Mouse (Mus musculus) forebrain, embryonic 11.5 days (tissue): ENCODE data around the gene Arl8a. TPM values are rescaled to one million over a fixed set of nuclear protein-coding genes. Genes with fewer than 3 reads are reported as not detected.

Source experiments
- ATAC-seq: fragments of 200-750 bp; cut with Nextera tagmentation; replicated peaks from 2 replicates; pipeline ENCODE4 v1.8.0; 2017; ENCODE audit warnings: moderate TSS enrichment; ENCODE audit not compliant: low FRiP score
- DNase-seq: peaks from one replicate; pipeline ENCODE4 v3.0.0-alpha.2; 2017; ENCODE audit warnings: low spot score
- H3K27ac ChIP-seq: fragments of 300-500 bp; sonication (generic); 2 replicates; pipeline ENCODE4 v1.5.1; 2014; ENCODE audit warnings: low read depth, low read length
- H3K27me3 ChIP-seq: fragments of 300-500 bp; sonication (generic); 2 replicates; pipeline ENCODE4 v1.6.1; 2014; ENCODE audit warnings: mild to moderate bottlenecking, low read length, mixed read lengths; ENCODE audit not compliant: control insufficient read depth, insufficient read depth
- H3K36me3 ChIP-seq: fragments of 300-500 bp; sonication (generic); 2 replicates; pipeline ENCODE4 v1.6.1; 2014; ENCODE audit warnings: mild to moderate bottlenecking, low read length, moderate library complexity, mixed read lengths; ENCODE audit not compliant: control insufficient read depth, insufficient read depth
- H3K4me1 ChIP-seq: fragments of 300-500 bp; sonication (generic); replicated peaks from 2 replicates; pipeline ENCODE4 v1.6.1; 2014; ENCODE audit warnings: low read length, mixed read lengths; ENCODE audit not compliant: control insufficient read depth, insufficient read depth
- H3K4me2 ChIP-seq: fragments of 300-500 bp; sonication (generic); 2 replicates; pipeline ENCODE4 v1.6.1; 2014; ENCODE audit warnings: low read depth, mild to moderate bottlenecking, low read length, moderate library complexity, mixed read lengths; ENCODE audit not compliant: severe bottlenecking
- H3K4me3 ChIP-seq: fragments of 300-500 bp; sonication (generic); 2 replicates; pipeline ENCODE4 v1.5.1; 2014; ENCODE audit warnings: low read depth, low read length
- H3K9ac ChIP-seq: fragments of 300-500 bp; sonication (generic); 2 replicates; pipeline ENCODE4 v1.6.1; 2014; ENCODE audit warnings: low read length
- H3K9me3 ChIP-seq: fragments of 300-500 bp; sonication (generic); 2 replicates; pipeline ENCODE4 v1.6.1; 2016; ENCODE audit warnings: low read length, mixed read lengths; ENCODE audit not compliant: control insufficient read depth
- WGBS: fragments of 180-500 bp; shearing (Covaris S2); extraction: QIAGEN DNeasy Blood & Tissue Kit; methylation state at CpG from one replicate; pipeline ENCODE4 v1.1.7; 2014; 5-methylcytosine and 5-hydroxymethylcytosine counted together
- polyA plus RNA-seq: library from polyadenylated mRNA; unstranded; fragments of >200 nt; fragmentation: Nextera tagmentation; extraction: Ambion mirVana; gene quantifications from 2 replicates; pipeline ENCODE4 v1.2.1, GENCODE M21; 2014

Gene Arl8a
- polyA plus RNA-seq, 1 experiment from 2014 or later, result 67.9 TPM

DNA sequence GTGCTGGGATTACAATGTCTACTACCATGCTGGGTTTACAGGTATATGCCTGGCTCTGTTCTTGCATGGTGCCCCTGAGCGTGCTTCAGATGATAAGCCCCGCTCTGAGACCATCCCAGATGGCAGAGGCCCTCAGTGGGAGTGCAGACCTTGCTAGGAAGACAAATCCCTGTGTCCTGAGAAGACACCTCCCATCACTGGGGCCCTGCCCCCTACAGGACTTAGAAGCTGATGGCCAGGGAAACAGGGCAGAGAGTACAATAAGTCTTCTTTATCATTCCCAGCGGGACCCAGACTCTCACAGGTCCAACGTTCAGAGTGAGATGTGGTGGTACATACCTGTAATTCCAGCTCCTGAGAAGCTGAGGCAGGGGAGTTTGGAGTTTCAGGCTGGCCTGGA lies 58.6 kb downstream of the Arl8a start:
- Histone ChIP-seq H3K4me2 (no peak overlapping the region), H3K4me3 (no peak overlapping the region), H3K4me1 (no peaks in the 10 kb centered on the region), H3K27me3 (no peaks in the 10 kb centered on the region), H3K36me3 (no peaks in the 10 kb centered on the region), H3K9ac (no peak overlapping the region), H3K9me3 (no peaks in the 10 kb centered on the region), H3K27ac (no peak overlapping the region)
- 65% methylated on average over 4 of the region's 4 CpGs for WGBS
- ATAC-seq (no peak), DNase-seq (no peak)

Other genes starting within 250 kb of the Arl8a start
- gene Ppp1r12b, start 190.9 kb upstream of the Arl8a start, polyA plus RNA-seq, result 12.2 and 14.0 TPM in 2 replicates
- 53.4 and 56.5 TPM in 2 replicates for gene Ube2t, start 184.3 kb upstream of the Arl8a start, polyA plus RNA-seq
- 0.17 and 0.32 TPM in 2 replicates for gene Lgr6, start 41.5 kb upstream of the Arl8a start, polyA plus RNA-seq
- gene Ptpn7, start 14.1 kb upstream of the Arl8a start, polyA plus RNA-seq, result 1.8 TPM in 2 replicates
- gene Gpr37l1, start 20.9 kb downstream of the Arl8a start, polyA plus RNA-seq, result not detected in 2 replicates
- 0.83 and 0.97 TPM in 2 replicates for gene Elf3, start 111.7 kb downstream of the Arl8a start, polyA plus RNA-seq
- 96.0 and 100 TPM in 2 replicates for gene Rnpep, start 137.3 kb downstream of the Arl8a start, polyA plus RNA-seq
- gene Timm17a, start 167.0 kb downstream of the Arl8a start, polyA plus RNA-seq, result 165 and 167 TPM in 2 replicates
- 0.67 and 0.68 TPM in 2 replicates for gene Lmod1, start 178.0 kb downstream of the Arl8a start, polyA plus RNA-seq
- 50.3 and 58.7 TPM in 2 replicates for gene Shisa4, start 228.4 kb downstream of the Arl8a start, polyA plus RNA-seq